Mouse (Mus musculus) brown adipose tissue, adult 24 weeks (tissue): Measurements from ENCODE around the gene Retreg2. TPM values are rescaled to one million over a fixed set of nuclear protein-coding genes. Genes with fewer than 3 reads are reported as not detected.
A peak's percentile ranks its signal among the peaks of the same experiment; 100 is the strongest.

Experiments used
- H3K27ac ChIP-seq: fragments of 200-500 bp; replicated peaks from 2 replicates; pipeline ENCODE4 v1.5.1; 2012; ENCODE audit warnings: low read depth, mild to moderate bottlenecking, low read length
- H3K4me1 ChIP-seq: fragments of 200-500 bp; 2 replicates; pipeline ENCODE4 v1.6.1; 2012; ENCODE audit warnings: low read length, mixed read lengths; ENCODE audit not compliant: control insufficient read depth, insufficient read depth, insufficient read length
- H3K4me3 ChIP-seq: fragments of 200-500 bp; 2 replicates; pipeline ENCODE4 v1.5.1; 2012; ENCODE audit warnings: low read depth, mild to moderate bottlenecking, low read length, moderate library complexity; ENCODE audit not compliant: insufficient read depth
- polyA plus RNA-seq: library from polyadenylated mRNA; stranded (reverse); fragments of >200 nt; gene quantifications from 2 replicates; pipeline ENCODE4 v1.2.4, GENCODE M21; 2012; ENCODE audit not compliant: missing spikeins, insufficient read depth, insufficient read length

Gene Retreg2
- polyA plus RNA-seq, 1 experiment = 39.4 TPM

DNA sequence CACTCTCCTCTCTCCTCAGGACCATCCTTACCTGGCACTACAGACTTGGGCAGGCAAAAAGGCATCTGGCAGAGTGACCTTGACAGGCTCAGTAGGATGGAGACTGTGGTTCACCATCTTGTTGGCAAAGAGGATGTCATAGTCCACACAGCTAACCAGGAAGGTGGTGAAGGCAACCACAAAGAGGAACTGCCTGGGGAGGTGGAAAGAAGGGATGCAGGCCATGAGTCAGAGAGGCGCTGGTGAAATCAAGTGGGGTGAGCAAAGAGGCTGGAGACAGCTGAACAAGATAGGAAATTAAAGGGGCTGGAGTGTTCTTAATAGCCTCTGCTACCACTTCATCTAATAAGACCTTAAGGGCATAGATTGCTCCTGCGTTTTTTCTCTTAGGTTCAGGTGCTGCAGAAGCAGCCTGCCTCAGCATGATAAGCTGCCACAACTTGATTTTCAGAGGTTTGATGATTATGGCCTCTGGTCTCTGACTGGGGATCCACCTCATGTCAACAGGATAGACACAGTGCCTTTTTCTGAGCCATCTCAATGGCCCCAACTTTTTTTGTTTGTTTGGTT lies 45.4 kb downstream of the Retreg2 start:
- Histone ChIP-seq H3K27ac (no peak overlapping the region), H3K4me3 (no peak overlapping the region), H3K4me1 (peaks cover 4% of the 10 kb centered on the region; the same call in 1 of the 2 replicates)

DNA sequence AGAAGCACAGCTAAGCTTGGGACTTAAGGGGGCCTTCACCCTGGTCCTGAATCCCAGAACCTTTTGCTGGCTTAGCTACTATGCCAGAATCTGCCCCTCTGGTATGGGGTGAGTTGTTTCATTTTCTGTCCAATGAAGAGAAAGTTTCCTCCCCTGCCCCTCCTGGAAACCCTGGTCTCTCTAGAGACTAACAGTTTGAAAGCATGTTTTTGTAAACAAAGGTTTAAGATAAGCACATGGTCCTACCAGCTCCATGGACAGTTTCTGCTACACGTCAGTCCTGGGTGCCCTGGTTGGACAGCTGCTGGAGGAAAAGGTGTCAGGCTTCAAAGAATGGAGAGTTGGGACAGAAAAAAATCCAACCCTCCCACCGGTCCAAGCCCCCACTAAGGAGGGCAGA lies 48.0 kb downstream of the Retreg2 start:
- H3K4me3 ChIP-seq = peak overlapping the region; percentile 76
- no peak overlapping the region for H3K27ac ChIP-seq

DNA sequence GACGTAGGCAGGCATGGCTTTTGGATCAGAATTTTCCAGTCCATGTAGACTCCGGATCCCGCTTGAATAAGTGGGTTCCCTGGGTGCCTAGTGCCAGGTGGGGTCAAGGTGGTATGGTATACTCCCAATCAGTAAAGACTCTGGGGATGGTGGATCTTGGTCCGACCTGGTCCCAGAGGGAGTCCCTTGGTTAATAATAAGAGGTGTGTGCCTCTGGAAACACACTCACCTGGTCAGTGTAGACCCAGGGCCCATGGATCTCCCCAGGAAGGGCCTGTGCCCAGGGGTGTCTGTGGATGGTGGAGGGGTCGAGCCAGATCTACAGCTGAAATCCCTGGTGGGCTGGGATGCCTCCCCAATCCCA lies 48.7 kb downstream of the Retreg2 start:
- H3K4me3 ChIP-seq = peak overlapping the region; percentile 76
- peaks cover 7% of the 10 kb centered on the region; the same call in 1 of the 2 replicates for H3K4me1 ChIP-seq
- no peak overlapping the region for H3K27ac ChIP-seq

More for the DNA sequence above, 48.0 kb downstream of the Retreg2 start:
- H3K4me1 ChIP-seq = peaks cover 7% of the 10 kb centered on the region; the same call in 1 of the 2 replicates

DNA sequence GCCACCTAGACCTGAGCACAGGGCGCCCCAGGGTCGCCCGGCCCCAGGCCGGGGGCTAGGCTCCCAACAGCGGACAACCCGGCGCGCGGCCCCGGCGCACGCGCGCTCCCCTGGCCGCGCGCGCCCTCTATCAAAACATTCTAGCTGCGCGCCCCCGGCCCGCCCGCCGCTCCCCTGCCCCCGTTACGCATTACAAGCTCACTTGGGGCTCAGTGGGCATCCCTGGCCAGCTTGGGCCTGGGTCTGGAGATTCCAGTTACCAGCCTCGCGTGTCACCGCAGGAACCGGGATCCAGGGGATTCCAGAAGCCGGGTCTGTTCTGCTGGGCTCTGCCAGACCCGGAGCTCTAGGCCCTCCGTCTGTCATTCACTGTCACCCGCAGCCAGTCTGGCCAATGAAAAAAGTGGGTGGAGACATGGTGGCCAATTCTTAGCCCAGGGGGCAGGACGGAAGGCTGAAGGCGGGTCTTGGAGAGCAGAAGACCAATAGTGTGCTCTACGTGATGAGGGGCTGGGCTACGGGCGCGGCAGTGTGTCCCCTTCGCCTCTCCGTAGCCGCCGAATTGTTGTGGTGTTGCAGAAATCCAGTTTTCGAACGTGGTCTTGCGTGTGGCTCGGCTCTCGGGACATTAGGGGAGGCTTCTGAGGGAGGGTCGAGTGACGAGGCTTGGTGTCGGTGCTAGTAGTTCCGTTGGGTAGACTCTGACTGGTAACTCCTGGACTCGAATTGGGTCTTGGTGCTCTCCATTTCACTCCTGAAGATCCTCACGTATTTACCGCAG lies 49.2 kb downstream of the Retreg2 start, which contains the start of the genes Ankzf1 and Atg9a:
Gene Ankzf1, plus strand, starts transcription at position 530 of the 781 bp plus-strand sequence.
Gene Atg9a, minus strand, starts transcription at position 575 of the 781 bp plus-strand sequence.
- H3K27ac ChIP-seq = peak within 1 kb of the TSS; percentile 64
- H3K4me1 ChIP-seq = peaks cover 7% of the 10 kb centered on the region; the same call in 1 of the 2 replicates
- H3K4me3 ChIP-seq = peak within 1 kb of the TSS; percentile 82

DNA sequence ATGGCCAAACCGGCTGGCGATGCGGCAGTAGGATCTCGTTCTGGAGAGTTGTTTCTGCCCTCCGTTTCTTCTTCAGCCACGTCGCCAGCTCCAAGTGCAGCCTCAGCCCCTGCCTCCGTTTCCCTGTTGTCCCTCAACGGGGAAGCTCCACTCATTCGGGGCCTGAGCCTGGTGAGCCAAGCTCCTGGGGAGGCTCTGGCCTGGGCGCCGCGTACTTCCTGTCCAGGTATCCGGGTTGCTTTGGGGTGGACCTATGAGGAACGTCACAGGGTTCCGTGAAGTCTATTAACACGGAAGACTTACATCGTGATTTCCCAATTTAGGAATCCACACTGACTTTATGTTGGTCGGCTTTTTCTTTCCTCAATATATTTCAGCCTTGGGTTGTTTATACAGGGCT lies 49.9 kb downstream of the Retreg2 start:
- peaks cover 7% of the 10 kb centered on the region; the same call in 1 of the 2 replicates for H3K4me1 ChIP-seq
- H3K27ac ChIP-seq = peak overlapping the region; percentile 64
- peak overlapping the region; percentile 82 for H3K4me3 ChIP-seq

Other genes with a start within 250 kb of the Retreg2 start
- not detected in 2 replicates for gene Cryba2, start 249.6 kb upstream of the Retreg2 start, polyA plus RNA-seq
- gene Cfap65, start 207.2 kb upstream of the Retreg2 start, polyA plus RNA-seq = not detected in 2 replicates
- gene Ihh, start 191.1 kb upstream of the Retreg2 start, polyA plus RNA-seq = not detected in 2 replicates
- 7.3 and 8.2 TPM in 2 replicates for gene Nhej1, start 17.6 kb upstream of the Retreg2 start, polyA plus RNA-seq
- gene Slc23a3, start 8.9 kb upstream of the Retreg2 start, polyA plus RNA-seq = not detected in 2 replicates
- 15.2 and 16.4 TPM in 2 replicates for gene Cnppd1, start 67 bp upstream of the Retreg2 start, polyA plus RNA-seq
- 15.2 and 21.5 TPM in 2 replicates for gene Zfand2b, start 25.9 kb downstream of the Retreg2 start, polyA plus RNA-seq
- gene Abcb6, start 37.6 kb downstream of the Retreg2 start, polyA plus RNA-seq = 17.8 and 28.8 TPM in 2 replicates
- gene Ankzf1, start 49.4 kb downstream of the Retreg2 start, polyA plus RNA-seq = 3.6 and 7.0 TPM in 2 replicates
- gene Atg9a, start 49.4 kb downstream of the Retreg2 start, polyA plus RNA-seq = 13.6 and 21.0 TPM in 2 replicates
- gene Glb1l, start 68.0 kb downstream of the Retreg2 start, polyA plus RNA-seq = 5.3 and 6.3 TPM in 2 replicates
- gene Stk16, start 68.1 kb downstream of the Retreg2 start, polyA plus RNA-seq = 44.0 and 60.2 TPM in 2 replicates
- gene Tuba4a, start 77.1 kb downstream of the Retreg2 start, polyA plus RNA-seq = 78.7 and 108 TPM in 2 replicates
- gene A630095N17Rik, start 89.3 kb downstream of the Retreg2 start, polyA plus RNA-seq = not detected in 2 replicates
- 39.6 and 65.4 TPM in 2 replicates for gene Dnajb2, start 93.6 kb downstream of the Retreg2 start, polyA plus RNA-seq
- gene Ptprn, start 121.7 kb downstream of the Retreg2 start, polyA plus RNA-seq = not detected in 2 replicates
- not detected in 2 replicates for gene Resp18, start 135.6 kb downstream of the Retreg2 start, polyA plus RNA-seq
- gene Dnpep, start 175.2 kb downstream of the Retreg2 start, polyA plus RNA-seq = 72.6 and 86.4 TPM in 2 replicates
- gene Des, start 217.6 kb downstream of the Retreg2 start, polyA plus RNA-seq = 68.8 and 75.5 TPM in 2 replicates
- 5.7 and 11.3 TPM in 2 replicates for gene Speg, start 232.5 kb downstream of the Retreg2 start, polyA plus RNA-seq